Mouse (Mus musculus): ENCODE data around the gene Nucks1. TPM values are rescaled to one million over a fixed set of nuclear protein-coding genes. Genes with fewer than 3 reads are reported as not detected.

Nucks1 gene
- 52.3 and 53.2 TPM in 2 replicates for polyA plus RNA-seq (2014; fragmentation: Nextera tagmentation; extraction: Ambion mirVana)

GRCm38 (mm10) chr1:131910001-131910648, at the start of gene Nucks1:
Gene Nucks1, plus strand, starts transcription at chr1:131910534.
- under 1% methylated on average over 35 of the region's 35 CpGs for WGBS
- Histone ChIP-seq H3K4me3 (ENCODE audit: low read depth, low read length) (peak within 1 kb of the TSS; percentile 95), H3K4me2 (peak within 1 kb of the TSS; percentile 83), H3K9ac (ENCODE audit: low read depth, low read length) (peak within 1 kb of the TSS; percentile 100), H3K27ac (ENCODE audit: low read depth, low read length) (peak within 1 kb of the TSS; percentile 97), H3K9me3 (ENCODE audit: control insufficient read depth, low read length) (no peaks in the 10 kb centered on the region), H3K4me1 (replicated peaks; ENCODE audit: control insufficient read depth, insufficient read depth, low read length) (peaks cover 6% of the 10 kb centered on the region; the same call in 1 of the 2 replicates), H3K27me3 (replicated peaks; ENCODE audit: control insufficient read depth, insufficient read depth, low read length) (no peaks in the 10 kb centered on the region), H3K36me3 (ENCODE audit: control insufficient read depth, insufficient read depth, low read length) (no peaks in the 10 kb centered on the region)
- DNase-seq (ENCODE audit: low spot score) (peak; percentile 98), ATAC-seq (replicated peaks; ENCODE audit: low FRiP score) (peak; percentile 96)

GRCm38 (mm10) chr1:131861811-131862210, 48.5 kb upstream of the Nucks1 start:
- 63% methylated on average over 4 of the region's 4 CpGs for WGBS
- Histone ChIP-seq H3K4me3 (ENCODE audit: low read depth, low read length) (no peak overlapping the region), H3K27me3 (replicated peaks; ENCODE audit: control insufficient read depth, insufficient read depth, low read length) (no peaks in the 10 kb centered on the region), H3K4me1 (replicated peaks; ENCODE audit: control insufficient read depth, insufficient read depth, low read length) (no peaks in the 10 kb centered on the region), H3K9me3 (ENCODE audit: control insufficient read depth, low read length) (no peaks in the 10 kb centered on the region), H3K4me2 (no peak overlapping the region), H3K9ac (ENCODE audit: low read depth, low read length) (no peak overlapping the region), H3K36me3 (ENCODE audit: control insufficient read depth, insufficient read depth, low read length) (no peaks in the 10 kb centered on the region), H3K27ac (ENCODE audit: low read depth, low read length) (no peak overlapping the region)
- no peak for DNase-seq (ENCODE audit: low spot score)
- ATAC-seq (replicated peaks; ENCODE audit: low FRiP score): no peak

DNA sequence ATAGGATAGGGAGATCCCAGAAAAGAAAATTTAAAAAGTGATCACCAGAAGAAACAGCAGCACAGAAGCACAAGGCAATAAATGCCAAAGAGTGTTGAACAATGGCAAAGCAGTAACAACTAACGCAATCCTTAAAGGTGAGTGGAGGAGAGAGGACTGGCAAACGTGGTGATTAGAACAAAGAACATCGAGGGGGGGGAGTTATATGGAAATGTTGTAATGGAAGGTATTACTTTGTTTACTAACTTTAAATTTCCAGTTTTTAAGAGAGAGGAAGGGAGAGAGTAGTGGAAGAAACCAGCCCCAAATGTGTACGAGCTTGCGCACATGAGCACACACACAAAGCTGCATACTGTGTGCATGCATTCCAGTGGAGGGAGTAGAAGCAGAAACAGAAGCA, 44.7 kb upstream of the Nucks1 start:
- Histone ChIP-seq H3K9me3 (ENCODE audit: control insufficient read depth, low read length) (no peaks in the 10 kb centered on the region), H3K4me3 (ENCODE audit: low read depth, low read length) (no peak overlapping the region), H3K9ac (ENCODE audit: low read depth, low read length) (no peak overlapping the region), H3K4me1 (replicated peaks; ENCODE audit: control insufficient read depth, insufficient read depth, low read length) (0 out of 2 replicates have a peak, but pooled peaks cover 2% of the 10 kb centered on the region), H3K27ac (ENCODE audit: low read depth, low read length) (no peak overlapping the region), H3K36me3 (ENCODE audit: control insufficient read depth, insufficient read depth, low read length) (no peaks in the 10 kb centered on the region), H3K27me3 (replicated peaks; ENCODE audit: control insufficient read depth, insufficient read depth, low read length) (no peaks in the 10 kb centered on the region), H3K4me2 (no peak overlapping the region)
- DNase-seq (ENCODE audit: low spot score) (no peak), ATAC-seq (replicated peaks; ENCODE audit: low FRiP score) (no peak)
- WGBS: 73% methylated on average over 5 of the region's 5 CpGs

- WGBS: 54% methylated on average over 6 of the region's 6 CpGs
- peak overlapping the region; percentile 90 for H3K4me2 ChIP-seq
- no peaks in the 10 kb centered on the region for H3K36me3 ChIP-seq (ENCODE audit: control insufficient read depth, insufficient read depth, low read length)
- no peak for DNase-seq (ENCODE audit: low spot score)
- ATAC-seq (replicated peaks; ENCODE audit: low FRiP score): peak; percentile 38; the same call in 1 of the 2 replicates
- peak overlapping the region; percentile 66 for H3K4me3 ChIP-seq (ENCODE audit: low read depth, low read length)
- no peaks in the 10 kb centered on the region for H3K27me3 ChIP-seq (replicated peaks; ENCODE audit: control insufficient read depth, insufficient read depth, low read length)
- no peak overlapping the region for H3K9ac ChIP-seq (ENCODE audit: low read depth, low read length)
- no peaks in the 10 kb centered on the region for H3K9me3 ChIP-seq (ENCODE audit: control insufficient read depth, low read length)
- H3K4me1 ChIP-seq (replicated peaks; ENCODE audit: control insufficient read depth, insufficient read depth, low read length): 0 out of 2 replicates have a peak, but pooled peaks cover 2% of the 10 kb centered on the region
- H3K27ac ChIP-seq (ENCODE audit: low read depth, low read length): no peak overlapping the region
Measured at GRCm38 (mm10) chr1:131866304-131866999, 43.9 kb upstream of the Nucks1 start.

DNA sequence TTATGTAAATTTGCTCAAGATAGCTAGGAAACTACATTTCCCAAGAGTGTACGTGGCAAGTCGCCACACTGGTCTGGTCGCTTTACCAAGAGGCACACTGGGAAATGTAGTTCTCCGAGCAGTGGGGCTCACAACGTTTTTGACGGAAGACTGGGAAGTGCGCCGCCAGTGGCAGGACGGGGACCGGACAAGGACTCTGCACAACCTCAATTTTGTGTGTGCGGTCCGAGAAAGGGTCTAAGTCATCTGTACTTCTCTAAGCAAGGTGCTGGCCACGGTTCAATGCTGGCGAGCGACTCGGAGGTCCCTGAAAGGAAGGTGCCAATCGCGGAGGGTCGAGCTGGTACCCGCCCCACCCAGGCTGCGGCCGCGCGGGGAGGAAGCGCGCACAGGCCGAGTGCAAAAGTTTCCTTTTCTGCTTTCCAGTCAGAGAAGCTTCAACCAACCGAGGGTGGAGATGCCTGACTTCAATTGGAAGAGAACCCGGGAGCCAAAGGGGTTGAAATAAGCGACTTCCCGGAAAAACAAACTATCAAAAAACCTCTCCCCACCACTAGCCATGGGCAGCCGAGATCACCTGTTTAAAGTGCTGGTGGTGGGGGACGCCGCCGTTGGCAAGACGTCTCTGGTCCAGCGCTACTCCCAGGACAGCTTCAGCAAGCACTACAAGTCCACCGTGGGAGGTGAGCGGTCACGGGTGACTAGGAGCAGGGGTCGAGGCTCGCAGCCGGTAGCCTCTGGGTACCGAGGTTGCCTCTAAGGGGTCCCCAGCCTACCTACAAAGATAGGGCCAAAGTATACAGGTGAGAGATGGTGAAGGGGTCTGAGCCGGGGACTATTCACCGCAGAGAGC, 43.0 kb upstream of the Nucks1 start, which contains the start of gene Rab29:
Gene Rab29, plus strand, starts transcription at position 132 of the 853 bp plus-strand sequence.
- DNase-seq (ENCODE audit: low spot score) (peak; percentile 85), ATAC-seq (replicated peaks; ENCODE audit: low FRiP score) (peak; percentile 97)
- H3K9me3 ChIP-seq (ENCODE audit: control insufficient read depth, low read length): no peaks in the 10 kb centered on the region
- peak within 1 kb of the TSS; percentile 90 for H3K4me2 ChIP-seq
- H3K9ac ChIP-seq (ENCODE audit: low read depth, low read length): peak within 1 kb of the TSS; percentile 76
- no peaks in the 10 kb centered on the region for H3K27me3 ChIP-seq (replicated peaks; ENCODE audit: control insufficient read depth, insufficient read depth, low read length)
- no peaks in the 10 kb centered on the region for H3K36me3 ChIP-seq (ENCODE audit: control insufficient read depth, insufficient read depth, low read length)
- 0 out of 2 replicates have a peak, but pooled peaks cover 2% of the 10 kb centered on the region for H3K4me1 ChIP-seq (replicated peaks; ENCODE audit: control insufficient read depth, insufficient read depth, low read length)
- WGBS: 2% methylated on average over 46 of the region's 46 CpGs
- H3K4me3 ChIP-seq (ENCODE audit: low read depth, low read length): peak within 1 kb of the TSS; percentile 66
- H3K27ac ChIP-seq (ENCODE audit: low read depth, low read length): no peak within 1 kb of the TSS

GRCm38 (mm10) chr1:131867946-131868290, 42.4 kb upstream of the Nucks1 start:
- Histone ChIP-seq H3K27me3 (replicated peaks; ENCODE audit: control insufficient read depth, insufficient read depth, low read length) (no peaks in the 10 kb centered on the region), H3K9me3 (ENCODE audit: control insufficient read depth, low read length) (no peaks in the 10 kb centered on the region), H3K4me2 (peak overlapping the region; percentile 90), H3K36me3 (ENCODE audit: control insufficient read depth, insufficient read depth, low read length) (no peaks in the 10 kb centered on the region), H3K4me3 (ENCODE audit: low read depth, low read length) (peak overlapping the region; percentile 66), H3K9ac (ENCODE audit: low read depth, low read length) (peak overlapping the region; percentile 76), H3K4me1 (replicated peaks; ENCODE audit: control insufficient read depth, insufficient read depth, low read length) (0 out of 2 replicates have a peak, but pooled peaks cover 2% of the 10 kb centered on the region), H3K27ac (ENCODE audit: low read depth, low read length) (no peak overlapping the region)
- 27% methylated on average over 10 of the region's 10 CpGs for WGBS
- ATAC-seq (replicated peaks; ENCODE audit: low FRiP score) (0 out of 2 replicates have a peak, but pooled peaks have one; percentile 1), DNase-seq (ENCODE audit: low spot score) (peak; percentile 35)

DNA sequence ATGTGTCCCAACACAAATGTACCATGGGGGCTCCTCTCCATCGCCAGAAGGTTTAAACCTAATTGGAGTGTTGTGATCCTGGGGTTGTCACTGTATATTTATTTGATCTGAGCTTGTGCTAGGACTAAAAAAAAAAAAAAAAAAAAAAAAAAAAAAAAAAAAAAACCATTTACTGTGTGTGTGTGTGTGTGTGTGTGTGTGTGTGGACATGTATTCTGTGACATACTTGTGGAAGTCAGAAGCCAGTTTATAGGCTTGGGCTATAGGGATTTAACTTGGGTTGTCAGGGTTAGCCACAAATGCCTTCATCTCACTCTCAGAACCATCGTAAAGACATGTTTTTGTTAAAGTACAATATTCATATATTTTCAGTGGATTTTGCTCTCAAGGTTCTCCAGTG, 40.8 kb upstream of the Nucks1 start:
- H3K36me3 ChIP-seq (ENCODE audit: control insufficient read depth, insufficient read depth, low read length): no peaks in the 10 kb centered on the region
- no peak overlapping the region for H3K27ac ChIP-seq (ENCODE audit: low read depth, low read length)
- H3K4me2 ChIP-seq: no peak overlapping the region
- H3K27me3 ChIP-seq (replicated peaks; ENCODE audit: control insufficient read depth, insufficient read depth, low read length): no peaks in the 10 kb centered on the region
- ATAC-seq (replicated peaks; ENCODE audit: low FRiP score) (no peak), DNase-seq (ENCODE audit: low spot score) (no peak)
- H3K9ac ChIP-seq (ENCODE audit: low read depth, low read length): no peak overlapping the region
- WGBS: 87% methylated on average over 2 of the region's 2 CpGs
- 0 out of 2 replicates have a peak, but pooled peaks cover 2% of the 10 kb centered on the region for H3K4me1 ChIP-seq (replicated peaks; ENCODE audit: control insufficient read depth, insufficient read depth, low read length)
- H3K9me3 ChIP-seq (ENCODE audit: control insufficient read depth, low read length): no peaks in the 10 kb centered on the region
- no peak overlapping the region for H3K4me3 ChIP-seq (ENCODE audit: low read depth, low read length)

DNA sequence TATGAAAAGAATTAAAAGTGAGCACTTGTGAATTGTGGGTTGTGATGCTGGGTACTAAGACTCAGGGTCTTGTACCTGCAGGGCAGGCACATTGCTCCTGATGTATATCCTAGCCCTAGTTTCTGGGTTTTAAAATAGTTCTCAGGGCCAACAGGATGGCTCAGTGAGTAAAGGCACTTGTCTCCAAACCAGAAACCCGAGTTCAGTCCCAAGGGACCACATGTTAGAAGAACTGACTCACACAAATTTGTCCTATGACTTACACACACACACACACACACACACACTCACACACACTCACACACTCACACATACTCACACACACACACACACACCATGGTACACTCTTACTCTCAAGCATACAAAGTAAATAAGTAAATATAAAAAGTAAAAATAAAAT, 37.5 kb upstream of the Nucks1 start:
- H3K9me3 ChIP-seq (ENCODE audit: control insufficient read depth, low read length): no peaks in the 10 kb centered on the region
- no peaks in the 10 kb centered on the region for H3K36me3 ChIP-seq (ENCODE audit: control insufficient read depth, insufficient read depth, low read length)
- H3K27me3 ChIP-seq (replicated peaks; ENCODE audit: control insufficient read depth, insufficient read depth, low read length): no peaks in the 10 kb centered on the region
- 58% methylated on average over 1 of the region's 1 CpGs for WGBS
- H3K4me2 ChIP-seq: no peak overlapping the region
- H3K4me1 ChIP-seq (replicated peaks; ENCODE audit: control insufficient read depth, insufficient read depth, low read length): 0 out of 2 replicates have a peak, but pooled peaks cover 2% of the 10 kb centered on the region
- no peak overlapping the region for H3K4me3 ChIP-seq (ENCODE audit: low read depth, low read length)
- no peak overlapping the region for H3K9ac ChIP-seq (ENCODE audit: low read depth, low read length)
- no peak overlapping the region for H3K27ac ChIP-seq (ENCODE audit: low read depth, low read length)
- no peak for ATAC-seq (replicated peaks; ENCODE audit: low FRiP score)
- no peak for DNase-seq (ENCODE audit: low spot score)

Measured in liver, embryonic 11.5 days (tissue).